Mouse (Mus musculus) heart, adult 2 months (tissue): ENCODE data around the gene Rgs3.

Experiments used
- CTCF ChIP-seq: fragments of 200-600 bp; IDR thresholded peaks from 2 replicates; pipeline ENCODE4 v1.8.1; 2022; ENCODE audit warnings: antibody characterized with exemption, mild to moderate bottlenecking, moderate library complexity
- EP300 ChIP-seq: fragments of 200-500 bp; IDR thresholded peaks from 2 replicates; pipeline ENCODE4 v1.6.1; 2011; ENCODE audit warnings: low read depth, low read length, control low read depth; ENCODE audit not compliant: insufficient read depth
- POLR2A ChIP-seq: fragments of 200-500 bp; IDR thresholded peaks from 2 replicates; pipeline ENCODE4 v1.6.1; 2011; ENCODE audit warnings: mild to moderate bottlenecking, low read depth, low read length, control low read depth; ENCODE audit not compliant: insufficient read depth

DNA sequence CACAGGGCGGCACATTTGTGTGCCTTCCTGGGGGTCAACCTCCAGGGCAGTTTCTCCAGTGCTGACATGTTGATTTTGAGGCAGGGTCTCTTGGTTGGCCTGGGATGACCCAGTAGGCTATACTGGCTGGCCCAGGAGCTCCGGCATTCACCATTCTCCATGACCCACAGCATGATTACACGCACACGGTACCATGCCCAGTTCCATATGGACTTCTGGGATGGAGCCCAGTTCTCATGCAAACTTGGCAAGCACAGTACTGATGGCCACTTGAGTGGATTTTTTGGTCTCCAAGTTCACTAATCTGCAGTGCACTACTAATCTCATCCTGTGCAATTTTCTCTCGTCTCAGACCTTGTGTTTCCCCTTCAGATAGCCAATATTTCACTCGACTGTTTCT is 8.0 kb downstream of the Rgs3 start:
- TF ChIP-seq CTCF (no peak), EP300 (no peak), POLR2A (no peak)
